Mouse (Mus musculus) adrenal gland (tissue): ENCODE measurements around the gene Trpc4ap.

Experiments
- intact Hi-C: fragments of 180-260 bp; cut with DNase I; formaldehyde crosslinking; loops from one replicate; pipeline ENCODE4 v1.15.1; 2025

The Trpc4ap gene

GRCm38 (mm10) chr2:155695316-155695715, 3.1 kb upstream of the Trpc4ap start:
- intact Hi-C loops = loop anchor here (2.0 kb wide), 1 partner anchor 19 kb away; no protein-coding TSS in a partner anchor

- intact Hi-C loops = loop anchor here (2.0 kb wide), 1 partner anchor 18 kb away; no protein-coding TSS in a partner anchor
These were observed 2.4 kb upstream of the Trpc4ap start for GRCm38 (mm10) chr2:155694564-155694963.

GRCm38 (mm10) chr2:155693136-155693535, 952 bp upstream of the Trpc4ap start:
- intact Hi-C loops = no loop called here

GRCm38 (mm10) chr2:155691336-155691722, 855 bp downstream of the Trpc4ap start:
- intact Hi-C loops = no loop called here

- intact Hi-C loops = no loop called here
These were observed 3.0 kb downstream of the Trpc4ap start for GRCm38 (mm10) chr2:155689211-155689610.

GRCm38 (mm10) chr2:155687746-155688145, 4.4 kb downstream of the Trpc4ap start:
- intact Hi-C loops = no loop called here

- intact Hi-C loops = no loop called here
These were observed 5.6 kb downstream of the Trpc4ap start for GRCm38 (mm10) chr2:155686572-155686971.

- intact Hi-C loops = no loop called here
These were observed 8.4 kb downstream of the Trpc4ap start for GRCm38 (mm10) chr2:155683821-155684220.

GRCm38 (mm10) chr2:155683137-155683536, 9.0 kb downstream of the Trpc4ap start:
- intact Hi-C loops = no loop called here

- intact Hi-C loops = no loop called here
These were observed 10.3 kb downstream of the Trpc4ap start for GRCm38 (mm10) chr2:155681874-155682273.

- intact Hi-C loops = no loop called here
These were observed 11.0 kb downstream of the Trpc4ap start for GRCm38 (mm10) chr2:155681194-155681593.

- intact Hi-C loops = no loop called here
These were observed 11.6 kb downstream of the Trpc4ap start for GRCm38 (mm10) chr2:155680591-155680990.

GRCm38 (mm10) chr2:155679586-155680110, 12.5 kb downstream of the Trpc4ap start:
- intact Hi-C loops = no loop called here

- intact Hi-C loops = no loop called here
These were observed 17.1 kb downstream of the Trpc4ap start for GRCm38 (mm10) chr2:155675118-155675517.

- intact Hi-C loops = no loop called here
These were observed 18.6 kb downstream of the Trpc4ap start for GRCm38 (mm10) chr2:155673546-155673945.

GRCm38 (mm10) chr2:155671236-155671635, 20.9 kb downstream of the Trpc4ap start:
- intact Hi-C loops = no loop called here

GRCm38 (mm10) chr2:155668461-155668860, 23.7 kb downstream of the Trpc4ap start:
- intact Hi-C loops = no loop called here

GRCm38 (mm10) chr2:155667881-155668280, 24.3 kb downstream of the Trpc4ap start:
- intact Hi-C loops = no loop called here

GRCm38 (mm10) chr2:155663910-155664460, 28.2 kb downstream of the Trpc4ap start:
- intact Hi-C loops = loop anchor here (5.0 kb wide), 1 partner anchor 103 kb away; no protein-coding TSS in a partner anchor

- intact Hi-C loops = loop anchor here (5.0 kb wide), 1 partner anchor 104 kb away; no protein-coding TSS in a partner anchor
These were observed 29.1 kb downstream of the Trpc4ap start for GRCm38 (mm10) chr2:155663097-155663496.

- intact Hi-C loops = loop anchor here (5.0 kb wide), 1 partner anchor 105 kb away; no protein-coding TSS in a partner anchor
These were observed 29.8 kb downstream of the Trpc4ap start for GRCm38 (mm10) chr2:155662390-155662789.

GRCm38 (mm10) chr2:155655759-155656372, 36.3 kb downstream of the Trpc4ap start:
- intact Hi-C loops = no loop called here

GRCm38 (mm10) chr2:155652618-155653017, 39.6 kb downstream of the Trpc4ap start:
- intact Hi-C loops = no loop called here
